Mouse (Mus musculus): ENCODE results near the gene Ranbp9. TPM values are rescaled to one million over a fixed set of nuclear protein-coding genes. Genes with fewer than 3 reads are reported as not detected.

Ranbp9 gene
- polyA plus RNA-seq, 1 experiment from 2014 or later, result 7.7 TPM

DNA sequence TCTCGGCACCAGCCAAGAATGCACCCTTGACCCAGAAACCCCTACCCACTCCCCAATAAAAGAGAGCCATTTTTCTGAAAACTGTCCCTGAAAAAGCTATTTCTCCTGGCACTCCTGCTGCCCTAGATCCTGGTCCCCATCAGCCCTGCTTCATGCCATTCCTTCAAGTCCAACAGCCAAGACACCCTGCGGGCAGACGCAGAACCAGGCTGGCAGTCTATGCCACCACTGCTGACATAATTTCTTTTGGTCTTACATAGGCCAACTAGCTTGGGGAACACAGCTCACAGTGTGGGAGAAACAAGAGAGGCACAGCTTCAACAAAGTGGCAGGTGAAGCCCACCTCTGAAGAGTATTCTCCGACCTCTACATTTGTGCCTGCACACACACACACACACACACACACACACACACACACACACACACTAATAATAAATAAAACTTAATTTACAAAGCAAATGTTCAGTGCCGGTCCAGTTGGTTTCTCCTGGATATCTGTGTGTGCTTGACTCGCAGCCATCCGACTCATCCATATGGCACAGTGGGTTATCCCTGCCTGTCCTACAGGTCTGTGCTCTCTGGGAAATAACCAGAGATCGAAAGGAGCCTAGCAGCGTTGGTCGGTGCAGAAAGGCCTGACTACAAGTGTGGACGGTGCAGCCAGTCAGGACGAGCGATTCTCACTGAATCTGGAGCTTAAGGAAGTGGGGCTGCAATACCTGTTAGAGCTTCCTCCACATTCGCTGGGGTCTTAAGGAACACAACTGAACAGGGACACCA lies 124.5 kb downstream of the Ranbp9 start:
- no peak overlapping the region for H3K27ac ChIP-seq
- no peak overlapping the region for H3K4me3 ChIP-seq
- H3K4me1 ChIP-seq (replicated peaks), result peaks cover 10% of the 10 kb centered on the region
- H3K27me3 ChIP-seq, result no peaks in the 10 kb centered on the region
- H3K4me2 ChIP-seq, result no peak overlapping the region
- 88% methylated on average over 14 of the region's 14 CpGs for WGBS
- H3K9me3 ChIP-seq (replicated peaks), result no peaks in the 10 kb centered on the region
- ATAC-seq (replicated peaks; ENCODE audit: insufficient number of reproducible peaks, insufficient read depth, low FRiP score, low read depth), result no peak
- no peaks in the 10 kb centered on the region for H3K36me3 ChIP-seq
- no peak overlapping the region for H3K9ac ChIP-seq

DNA sequence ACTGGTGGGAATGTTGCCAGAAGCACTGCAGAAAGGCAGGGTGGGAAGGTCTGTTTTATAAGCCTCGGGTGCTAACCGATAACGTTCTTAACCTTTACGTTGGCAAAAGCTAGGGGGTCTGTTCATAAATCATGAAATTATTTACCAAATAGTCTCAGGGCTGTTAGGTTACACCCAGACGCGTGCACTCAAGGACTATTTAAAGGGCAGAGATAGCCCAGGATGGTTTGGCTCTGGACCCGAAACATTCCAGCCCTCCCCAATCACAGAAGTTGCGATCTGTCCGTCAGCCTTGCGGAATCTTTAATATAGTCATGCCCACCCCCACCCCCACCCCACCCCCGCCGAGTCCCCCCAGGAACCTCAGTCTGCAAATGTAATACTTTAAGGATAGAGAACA lies 126.7 kb downstream of the Ranbp9 start:
- Histone ChIP-seq H3K4me1 (replicated peaks) (peaks cover 10% of the 10 kb centered on the region; the same call in 1 of the 2 replicates), H3K4me3 (no peak overlapping the region), H3K36me3 (no peaks in the 10 kb centered on the region), H3K9me3 (replicated peaks) (no peaks in the 10 kb centered on the region), H3K4me2 (peak overlapping the region; percentile 45), H3K9ac (no peak overlapping the region), H3K27ac (no peak overlapping the region), H3K27me3 (no peaks in the 10 kb centered on the region)
- ATAC-seq (replicated peaks; ENCODE audit: insufficient number of reproducible peaks, insufficient read depth, low FRiP score, low read depth), result no peak
- 34% methylated on average over 12 of the region's 12 CpGs for WGBS

- no peaks in the 10 kb centered on the region for H3K27me3 ChIP-seq
- no peak overlapping the region for H3K9ac ChIP-seq
- H3K4me1 ChIP-seq (replicated peaks), result peaks cover 10% of the 10 kb centered on the region; the same call in 1 of the 2 replicates
- 63% methylated on average over 4 of the region's 4 CpGs for WGBS
- no peak for ATAC-seq (replicated peaks; ENCODE audit: insufficient number of reproducible peaks, insufficient read depth, low FRiP score, low read depth)
- no peaks in the 10 kb centered on the region for H3K9me3 ChIP-seq (replicated peaks)
- H3K36me3 ChIP-seq, result no peaks in the 10 kb centered on the region
- no peak overlapping the region for H3K27ac ChIP-seq
- H3K4me3 ChIP-seq, result no peak overlapping the region
- H3K4me2 ChIP-seq, result no peak overlapping the region
These were observed 127.7 kb downstream of the Ranbp9 start for GRCm38 (mm10) chr13:43353356-43353755.

Other genes with a start within 250 kb of the Ranbp9 start
- 0.73 and 0.81 TPM in 2 replicates for gene Gfod1, start 177.1 kb downstream of the Ranbp9 start, polyA plus RNA-seq (2015; fragmentation: Nextera tagmentation; extraction: Ambion mirVana)
- gene Sirt5, start 115.8 kb downstream of the Ranbp9 start, polyA plus RNA-seq (2015; fragmentation: Nextera tagmentation; extraction: Ambion mirVana), result 30.0 and 36.3 TPM in 2 replicates
- 120 and 133 TPM in 2 replicates for gene Nol7, start 82.9 kb downstream of the Ranbp9 start, polyA plus RNA-seq (2015; fragmentation: Nextera tagmentation; extraction: Ambion mirVana)
- gene Mcur1, start 78.9 kb upstream of the Ranbp9 start, polyA plus RNA-seq (2015; fragmentation: Nextera tagmentation; extraction: Ambion mirVana), result 17.2 and 17.3 TPM in 2 replicates
- gene Rnf182, start 134.4 kb upstream of the Ranbp9 start, polyA plus RNA-seq (2015; fragmentation: Nextera tagmentation; extraction: Ambion mirVana), result 1.9 and 2.8 TPM in 2 replicates